Mouse (Mus musculus) thymus, adult 2 months (tissue): ENCODE measurements at regions not wholly inside any gene's neighbourhood (a gene's known extent, or its start where the extent isn't known, plus 50 kb on each side); places are given as distances from the start of the nearest gene placed in this dataset.

ENCODE experiments used
- CTCF ChIP-seq: fragments of 200-500 bp; IDR thresholded peaks from 2 replicates; pipeline ENCODE4 v1.5.1; 2012; ENCODE audit warnings: mild to moderate bottlenecking, control low read depth, low read length, moderate library complexity, borderline replicate concordance; ENCODE audit not compliant: control insufficient read depth, poor library complexity, insufficient read depth; ENCODE audit errors: extremely low read depth
- POLR2A ChIP-seq: fragments of 200-500 bp; IDR thresholded peaks from 2 replicates; pipeline ENCODE4 v1.6.1; 2012; ENCODE audit warnings: mild to moderate bottlenecking, low read length, control low read depth, moderate library complexity; ENCODE audit not compliant: control insufficient read depth, poor library complexity, insufficient read depth; ENCODE audit errors: extremely low read depth

- TF ChIP-seq POLR2A (no peak), CTCF (no peak)
Observed at GRCm38 (mm10) chr17:85930789-85931188, 214.2 kb downstream of the Srbd1 start.
